Mouse (Mus musculus): Measurements from ENCODE around the gene Paxip1.

DNA sequence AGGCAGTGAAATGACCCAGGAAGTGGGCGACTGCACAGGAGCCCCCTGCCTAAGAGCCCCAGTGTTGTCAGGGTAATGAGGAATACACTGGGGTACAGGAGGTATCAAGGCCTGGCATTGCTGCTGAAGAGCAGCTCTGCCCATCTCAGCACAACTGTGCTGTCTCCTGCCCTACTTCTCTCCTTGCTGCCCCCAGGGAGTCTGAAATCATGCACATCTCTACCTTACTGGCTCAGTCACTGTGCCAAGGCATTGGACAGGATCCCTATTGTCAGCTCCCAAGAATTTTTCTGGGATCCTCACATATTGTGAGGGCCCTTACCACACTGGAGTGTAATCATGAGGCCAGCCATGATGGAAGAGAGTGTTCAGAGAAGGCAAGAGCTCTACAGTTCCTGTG lies 60.1 kb downstream of the Paxip1 start:
- no peak for TF ChIP-seq POLR2A (IDR thresholded peaks at IDR 0.05; ENCODE audit: borderline replicate concordance, low read depth, low read length)
- no peak for TF ChIP-seq CTCF (IDR thresholded peaks at IDR 0.05; ENCODE audit: low read depth, low read length)
